Mouse (Mus musculus) embryonic fibroblast, embryonic 13.5 days (primary cell): ENCODE results near the gene Nfatc4. TPM values are rescaled to one million over a fixed set of nuclear protein-coding genes. Genes with fewer than 3 reads are reported as not detected.

ENCODE experiments used
- H3K27ac ChIP-seq: 2 replicates; pipeline ENCODE4 v1.5.1; 2012; ENCODE audit warnings: low read length, control low read depth, inconsistent platforms; ENCODE audit not compliant: insufficient read depth
- H3K4me1 ChIP-seq: 2 replicates; pipeline ENCODE4 v1.6.1; 2011; ENCODE audit warnings: low read length; ENCODE audit not compliant: control insufficient read depth, insufficient read depth
- H3K4me3 ChIP-seq: 2 replicates; pipeline ENCODE4 v1.5.1; 2011; ENCODE audit warnings: mild to moderate bottlenecking, control low read depth, low read length; ENCODE audit not compliant: insufficient read depth
- CTCF ChIP-seq: IDR thresholded peaks from 2 replicates; pipeline ENCODE4 v1.5.1; 2011; ENCODE audit warnings: mild to moderate bottlenecking, control low read depth, low read length, moderate library complexity, borderline replicate concordance; ENCODE audit not compliant: insufficient read depth
- POLR2A ChIP-seq: IDR thresholded peaks from 2 replicates; pipeline ENCODE4 v1.6.1; 2011; ENCODE audit warnings: low read depth, mild to moderate bottlenecking, control low read depth, low read length, moderate library complexity
- polyA plus RNA-seq: library from polyadenylated mRNA; stranded (reverse); fragments of >200 nt; gene quantifications from 2 replicates; pipeline ENCODE4 v1.2.4, GENCODE M21; 2011; ENCODE audit warnings: low read depth; ENCODE audit not compliant: missing spikeins, insufficient read length

Nfatc4 gene
- polyA plus RNA-seq, 1 experiment, result 98.2 TPM

DNA sequence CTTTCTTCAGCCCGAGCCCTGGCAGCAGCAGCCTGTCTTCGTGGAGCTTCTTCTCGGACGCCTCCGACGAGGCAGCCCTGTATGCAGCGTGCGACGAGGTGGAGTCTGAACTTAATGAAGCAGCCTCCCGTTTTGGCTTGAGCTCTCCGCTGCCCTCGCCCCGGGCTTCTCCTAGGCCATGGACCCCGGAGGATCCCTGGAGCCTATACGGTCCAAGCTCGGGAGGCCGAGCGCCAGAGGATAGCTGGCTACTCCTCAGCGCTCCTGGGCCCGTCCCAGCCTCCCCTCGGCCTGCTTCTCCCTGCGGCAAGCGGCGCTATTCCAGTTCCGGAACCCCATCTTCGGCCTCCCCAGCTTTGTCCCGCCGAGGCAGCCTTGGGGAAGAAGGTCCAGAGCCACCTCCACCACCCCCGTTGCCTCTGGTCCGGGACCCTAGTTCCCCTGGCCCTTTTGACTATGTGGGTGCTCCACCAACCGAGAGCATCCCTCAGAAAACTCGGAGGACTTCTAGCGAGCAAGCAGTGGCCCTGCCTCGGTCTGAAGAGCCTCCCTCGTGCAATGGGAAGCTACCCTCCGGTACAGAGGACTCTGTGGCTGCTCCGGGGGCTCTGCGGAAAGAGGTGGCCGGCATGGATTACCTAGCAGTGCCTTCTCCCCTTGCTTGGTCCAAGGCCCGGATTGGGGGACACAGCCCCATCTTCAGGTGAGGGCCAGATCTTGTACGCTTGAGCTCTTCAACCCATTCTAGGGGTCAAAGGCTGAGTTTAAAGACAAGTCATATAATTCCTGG lies 3.8 kb downstream of the Nfatc4 start:
- H3K4me3 ChIP-seq, result peak overlapping the region; percentile 59
- peak overlapping the region; percentile 15; the same call in 1 of the 2 replicates for H3K27ac ChIP-seq
- no peaks in the 10 kb centered on the region for H3K4me1 ChIP-seq
- TF ChIP-seq CTCF (no peak), POLR2A (no peak)

DNA sequence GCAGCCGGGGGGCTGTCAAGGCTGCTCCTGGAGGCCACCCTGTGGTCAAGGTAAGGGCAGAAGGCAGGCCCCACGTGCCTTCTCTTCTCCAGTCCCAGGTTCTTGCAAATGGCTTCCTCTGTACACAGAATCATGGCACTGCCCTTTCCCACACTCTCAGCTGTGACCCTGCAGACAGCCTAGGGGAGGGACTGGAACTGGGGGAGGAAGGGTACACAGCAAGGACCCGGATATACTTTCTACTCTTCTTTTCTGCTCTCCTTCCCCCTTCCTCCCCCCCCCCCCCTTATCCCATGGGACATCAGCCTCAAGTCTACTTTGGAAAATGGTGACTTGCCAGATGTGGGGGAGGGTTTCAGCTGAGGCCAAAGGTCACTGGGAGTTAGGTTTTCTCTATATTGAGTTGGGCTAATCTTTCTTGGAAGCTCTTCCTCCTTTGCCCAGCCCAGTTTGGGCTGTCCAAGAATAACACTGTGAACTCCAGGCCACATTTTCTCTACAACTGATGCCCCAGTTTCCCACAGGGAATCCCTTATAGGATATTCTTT lies 5.8 kb downstream of the Nfatc4 start:
- TF ChIP-seq POLR2A, result no peak
- TF ChIP-seq CTCF, result no peak
- Histone ChIP-seq H3K4me1 (no peaks in the 10 kb centered on the region), H3K4me3 (no peak overlapping the region), H3K27ac (no peak overlapping the region)

DNA sequence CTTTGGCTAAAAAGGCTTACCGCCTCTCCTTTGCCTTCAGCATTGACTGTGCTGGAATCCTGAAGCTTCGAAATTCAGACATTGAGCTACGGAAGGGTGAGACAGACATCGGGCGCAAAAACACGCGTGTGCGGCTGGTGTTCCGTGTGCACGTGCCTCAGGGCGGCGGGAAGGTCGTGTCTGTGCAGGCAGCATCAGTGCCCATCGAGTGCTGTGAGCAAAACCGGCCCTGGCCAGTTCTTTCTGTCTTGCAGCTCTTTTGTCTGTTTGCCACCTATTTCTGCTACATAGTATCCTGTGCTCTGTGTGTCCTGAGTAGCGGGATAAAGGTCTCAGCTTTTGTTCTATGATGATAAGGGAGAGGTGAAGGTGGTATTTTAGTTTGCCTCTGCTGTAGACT lies 6.9 kb downstream of the Nfatc4 start:
- Histone ChIP-seq H3K27ac (no peak overlapping the region), H3K4me3 (no peak overlapping the region), H3K4me1 (no peaks in the 10 kb centered on the region)
- TF ChIP-seq POLR2A (no peak), CTCF (no peak)

DNA sequence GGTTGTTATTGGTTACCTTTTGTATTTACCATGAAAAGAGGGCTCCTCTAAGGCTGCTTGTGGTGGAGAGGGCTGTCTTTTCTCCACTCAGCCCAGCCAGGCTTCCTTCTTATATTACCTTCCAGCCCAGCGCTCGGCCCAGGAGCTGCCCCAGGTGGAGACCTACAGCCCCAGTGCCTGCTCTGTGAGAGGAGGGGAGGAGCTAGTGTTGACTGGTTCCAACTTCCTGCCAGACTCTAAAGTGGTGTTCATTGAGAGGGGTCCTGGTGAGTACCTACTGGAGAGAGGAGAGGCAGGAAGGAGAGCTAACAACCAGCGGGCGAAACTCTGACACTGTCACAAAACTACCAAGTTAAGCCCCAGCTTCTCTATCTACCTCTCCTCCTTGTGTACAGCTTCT lies 7.4 kb downstream of the Nfatc4 start:
- Histone ChIP-seq H3K27ac (no peak overlapping the region), H3K4me3 (no peak overlapping the region), H3K4me1 (no peaks in the 10 kb centered on the region)
- TF ChIP-seq POLR2A (no peak), CTCF (no peak)

DNA sequence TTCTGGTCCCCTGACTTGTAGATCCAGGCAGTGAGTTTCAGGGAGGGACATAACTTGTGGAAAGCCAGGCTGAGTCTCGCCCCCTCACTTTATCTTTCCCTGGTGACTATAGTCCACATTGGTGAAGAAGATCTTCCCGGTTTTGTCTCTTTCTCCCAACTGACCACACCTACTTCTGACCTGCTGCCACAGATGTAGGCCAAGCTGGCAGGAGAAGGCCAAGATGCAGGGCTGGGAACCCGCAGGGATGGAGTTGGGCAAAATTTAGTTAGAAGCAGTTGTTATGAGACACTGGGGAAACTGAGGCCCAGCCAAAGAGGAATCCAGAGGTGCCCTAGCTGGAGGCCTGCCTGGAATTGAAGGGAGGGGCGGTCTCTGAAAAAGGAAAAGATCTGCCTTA lies 10.2 kb downstream of the Nfatc4 start:
- Histone ChIP-seq H3K27ac (no peak overlapping the region), H3K4me1 (no peaks in the 10 kb centered on the region), H3K4me3 (no peak overlapping the region)
- TF ChIP-seq CTCF, result no peak
- TF ChIP-seq POLR2A, result no peak; the same call in 1 of the 2 replicates

DNA sequence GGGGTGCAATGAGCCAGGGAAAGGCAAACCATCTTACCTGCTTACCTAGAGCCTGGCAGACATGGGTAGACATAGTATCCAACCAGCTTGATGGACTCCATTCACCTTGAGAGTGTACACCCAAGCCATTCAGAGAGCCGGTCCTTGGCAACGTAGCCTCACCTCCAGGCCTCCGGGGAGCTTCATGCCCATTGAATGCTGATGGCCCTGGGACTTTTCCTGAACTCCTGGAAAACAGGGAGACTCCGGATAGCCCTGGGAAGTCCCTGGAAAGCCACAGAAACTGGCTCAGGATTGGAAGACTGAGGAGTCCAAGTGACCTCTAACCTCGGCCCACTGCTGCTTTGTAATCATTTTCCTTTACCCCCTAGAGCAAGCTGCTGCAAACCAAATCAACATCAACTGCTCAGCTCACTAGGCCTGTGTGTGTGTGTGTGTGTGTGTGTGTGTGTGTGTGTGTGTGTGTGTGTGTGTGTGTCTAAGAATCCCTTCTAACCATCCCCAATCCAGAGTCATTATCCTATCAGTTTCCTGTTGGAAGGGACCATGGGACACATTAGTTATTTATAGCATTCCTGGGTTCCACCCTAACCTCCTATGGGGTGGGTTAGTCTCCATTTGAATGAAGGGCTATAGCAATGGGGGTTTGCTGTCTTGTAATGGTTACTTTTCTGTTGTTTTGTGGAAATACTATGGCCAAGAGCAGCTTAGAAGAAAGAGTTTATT lies 12.0 kb downstream of the Nfatc4 start:
- TF ChIP-seq CTCF, result no peak
- TF ChIP-seq POLR2A, result peak; percentile 18
- Histone ChIP-seq H3K4me1 (no peaks in the 10 kb centered on the region), H3K4me3 (no peak overlapping the region), H3K27ac (no peak overlapping the region)

DNA sequence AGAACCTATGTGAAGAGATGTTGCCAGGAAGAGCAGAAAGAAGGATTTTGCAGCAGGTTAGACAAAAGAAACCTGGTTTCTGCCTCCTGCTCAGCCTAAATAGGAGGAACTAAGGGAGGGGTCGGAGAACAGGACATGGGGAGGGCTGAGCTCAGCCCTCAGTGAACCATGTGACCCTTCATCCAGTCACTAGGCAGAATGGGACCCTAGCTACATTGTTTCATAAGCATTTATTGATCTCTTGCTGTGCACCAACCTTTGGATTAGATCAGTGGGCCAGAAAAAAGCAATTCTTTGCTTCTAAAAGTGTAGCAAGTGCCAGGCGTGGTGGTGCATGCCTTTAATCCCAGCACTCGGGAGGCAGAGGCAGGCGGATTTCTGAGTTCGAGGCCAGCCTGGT lies 15.4 kb downstream of the Nfatc4 start:
- TF ChIP-seq POLR2A (no peak), CTCF (no peak)
- Histone ChIP-seq H3K4me1 (no peaks in the 10 kb centered on the region), H3K27ac (no peak overlapping the region), H3K4me3 (no peak overlapping the region)

DNA sequence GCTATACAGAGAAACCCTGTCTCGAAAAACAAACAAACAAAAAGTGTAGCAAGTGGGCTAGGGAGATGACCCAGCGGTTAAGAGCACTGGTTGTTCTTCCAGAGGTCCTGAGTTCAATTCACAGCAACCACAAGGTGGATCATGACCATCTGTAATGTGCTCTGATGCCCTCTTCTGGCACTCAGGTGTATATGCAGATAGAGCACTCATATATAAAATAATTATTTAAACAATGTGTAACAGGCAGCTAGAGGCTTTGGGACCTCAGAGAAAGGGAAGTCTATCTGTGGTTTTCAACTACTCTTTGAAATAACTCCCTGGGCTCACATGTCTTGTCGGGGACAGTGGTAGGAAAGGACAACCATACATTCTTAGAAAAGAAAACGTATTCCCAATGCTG lies 15.8 kb downstream of the Nfatc4 start:
- TF ChIP-seq POLR2A, result no peak
- TF ChIP-seq CTCF, result no peak
- Histone ChIP-seq H3K27ac (no peak overlapping the region), H3K4me1 (no peaks in the 10 kb centered on the region), H3K4me3 (no peak overlapping the region)

DNA sequence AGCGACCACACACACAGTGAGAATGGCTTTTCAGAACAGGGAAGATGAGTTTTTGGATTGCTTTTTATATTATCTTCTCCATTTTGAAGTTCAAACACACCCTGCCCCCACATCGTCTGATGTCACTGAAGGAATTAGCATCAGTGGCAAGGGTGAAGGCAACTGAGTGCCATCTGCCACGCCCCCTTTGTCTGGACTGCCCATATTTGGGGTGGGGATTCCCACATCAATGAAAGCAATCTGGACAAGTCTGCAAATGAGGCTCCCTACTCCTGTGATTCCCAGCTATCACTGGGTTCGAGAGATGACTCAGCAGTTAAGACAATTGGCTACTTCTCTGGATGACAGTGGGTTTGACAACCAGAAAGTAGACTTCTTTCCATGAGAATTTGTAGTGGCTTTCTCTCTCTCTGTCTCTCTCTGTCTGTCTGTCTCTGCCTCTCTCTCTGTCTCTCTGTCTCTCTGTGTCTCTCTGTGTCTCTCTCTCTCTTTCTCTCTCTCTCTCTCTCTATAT lies 18.0 kb downstream of the Nfatc4 start:
- Histone ChIP-seq H3K27ac (no peak overlapping the region), H3K4me1 (no peaks in the 10 kb centered on the region), H3K4me3 (no peak overlapping the region)
- TF ChIP-seq CTCF (no peak), POLR2A (no peak)
